Mouse (Mus musculus) ES-Bruce4 (cell line): Measurements from ENCODE around the gene Selenof. TPM values are rescaled to one million over a fixed set of nuclear protein-coding genes. Genes with fewer than 3 reads are reported as not detected.

ENCODE experiments used
- H3K27ac ChIP-seq: 2 replicates; pipeline ENCODE4 v1.5.1; 2012; ENCODE audit warnings: low read length, inconsistent platforms; ENCODE audit not compliant: insufficient read depth
- H3K27me3 ChIP-seq: 2 replicates; pipeline ENCODE4 v1.6.1; 2012; ENCODE audit warnings: mild to moderate bottlenecking, low read length, inconsistent platforms; ENCODE audit not compliant: control insufficient read depth, poor library complexity, insufficient read depth, severe bottlenecking
- H3K36me3 ChIP-seq: 2 replicates; pipeline ENCODE4 v1.6.1; 2012; ENCODE audit warnings: inconsistent platforms, mild to moderate bottlenecking, low read length, moderate library complexity; ENCODE audit not compliant: control insufficient read depth, poor library complexity, insufficient read depth, severe bottlenecking
- H3K4me1 ChIP-seq: one replicate; pipeline ENCODE4 v1.8.1; 2011; ENCODE audit warnings: low read length; ENCODE audit not compliant: control insufficient read depth, insufficient read depth
- H3K4me3 ChIP-seq: 2 replicates; pipeline ENCODE4 v1.5.1; 2011; ENCODE audit warnings: low read depth, mild to moderate bottlenecking, low read length
- H3K9ac ChIP-seq: 2 replicates; pipeline ENCODE4 v1.6.1; 2012; ENCODE audit warnings: low read depth, mild to moderate bottlenecking, inconsistent platforms; ENCODE audit not compliant: poor library complexity, severe bottlenecking
- H3K9me3 ChIP-seq: replicated peaks from 2 replicates; pipeline ENCODE4 v1.6.1; 2012; ENCODE audit warnings: mild to moderate bottlenecking, low read length, inconsistent platforms; ENCODE audit not compliant: control insufficient read depth, poor library complexity, insufficient read depth, severe bottlenecking
- CTCF ChIP-seq: IDR thresholded peaks from one replicate; pipeline ENCODE4 v1.8.1; 2011; ENCODE audit warnings: low read depth, low read length
- EP300 ChIP-seq: IDR thresholded peaks from 2 replicates; pipeline ENCODE4 v1.6.1; 2011; ENCODE audit warnings: low read depth, low read length; ENCODE audit not compliant: insufficient read depth
- POLR2A ChIP-seq: IDR thresholded peaks from one replicate; pipeline ENCODE4 v1.8.1; 2011; ENCODE audit warnings: low read length; ENCODE audit not compliant: insufficient read depth
- polyA plus RNA-seq: library from polyadenylated mRNA; stranded (reverse); fragments of >200 nt; gene quantifications from 2 replicates; pipeline ENCODE4 v1.2.4, GENCODE M21; 2011; ENCODE audit warnings: low read depth; ENCODE audit not compliant: missing spikeins, insufficient read depth, insufficient read length

Gene Selenof
- polyA plus RNA-seq, 1 experiment = 227 TPM

GRCm38 (mm10) chr3:144616654-144617425 is 46.7 kb downstream of the Selenof start:
- TF ChIP-seq CTCF = peak; percentile 39
- no peak for TF ChIP-seq POLR2A
- TF ChIP-seq EP300 = no peak
- Histone ChIP-seq H3K36me3 (no peaks in the 10 kb centered on the region), H3K9me3 (peaks cover 31% of the 10 kb centered on the region), H3K4me1 (peaks cover 2% of the 10 kb centered on the region), H3K27ac (no peak overlapping the region), H3K27me3 (no peaks in the 10 kb centered on the region), H3K4me3 (no peak overlapping the region), H3K9ac (no peak overlapping the region)

- Histone ChIP-seq H3K27me3 (no peaks in the 10 kb centered on the region), H3K27ac (no peak overlapping the region), H3K4me1 (no peaks in the 10 kb centered on the region), H3K9ac (no peak overlapping the region), H3K9me3 (peaks cover 36% of the 10 kb centered on the region), H3K4me3 (no peak overlapping the region), H3K36me3 (no peaks in the 10 kb centered on the region)
- no peak for TF ChIP-seq CTCF
- TF ChIP-seq POLR2A = no peak
- no peak for TF ChIP-seq EP300
Measured at GRCm38 (mm10) chr3:144617633-144618180, 47.6 kb downstream of the Selenof start.

- Histone ChIP-seq H3K4me3 (no peak overlapping the region), H3K9me3 (peaks cover 46% of the 10 kb centered on the region), H3K4me1 (no peaks in the 10 kb centered on the region), H3K9ac (no peak overlapping the region), H3K27ac (no peak overlapping the region), H3K36me3 (no peaks in the 10 kb centered on the region), H3K27me3 (no peaks in the 10 kb centered on the region)
- TF ChIP-seq CTCF (no peak), EP300 (no peak), POLR2A (no peak)
Measured at GRCm38 (mm10) chr3:144622930-144623612, 53.0 kb downstream of the Selenof start.

GRCm38 (mm10) chr3:144625691-144626090 is 55.6 kb downstream of the Selenof start:
- H3K36me3 ChIP-seq = no peaks in the 10 kb centered on the region
- H3K9me3 ChIP-seq = peaks cover 35% of the 10 kb centered on the region
- no peaks in the 10 kb centered on the region for H3K4me1 ChIP-seq
- H3K27ac ChIP-seq = no peak overlapping the region
- H3K9ac ChIP-seq = no peak overlapping the region
- TF ChIP-seq POLR2A (no peak), CTCF (no peak), EP300 (no peak)
- H3K4me3 ChIP-seq = no peak overlapping the region
- H3K27me3 ChIP-seq = no peaks in the 10 kb centered on the region

- Histone ChIP-seq H3K4me3 (no peak overlapping the region), H3K27me3 (no peaks in the 10 kb centered on the region), H3K9ac (no peak overlapping the region), H3K4me1 (no peaks in the 10 kb centered on the region), H3K9me3 (peaks cover 29% of the 10 kb centered on the region), H3K36me3 (no peaks in the 10 kb centered on the region), H3K27ac (no peak overlapping the region)
- TF ChIP-seq POLR2A = no peak
- TF ChIP-seq EP300 = no peak
- TF ChIP-seq CTCF = no peak
Measured at GRCm38 (mm10) chr3:144628005-144628914, 58.2 kb downstream of the Selenof start.

- Histone ChIP-seq H3K36me3 (no peaks in the 10 kb centered on the region), H3K9ac (no peak overlapping the region), H3K4me1 (no peaks in the 10 kb centered on the region), H3K4me3 (no peak overlapping the region), H3K9me3 (peaks cover 23% of the 10 kb centered on the region), H3K27ac (no peak overlapping the region), H3K27me3 (no peaks in the 10 kb centered on the region)
- TF ChIP-seq EP300 (no peak), POLR2A (no peak), CTCF (no peak)
Measured at GRCm38 (mm10) chr3:144628915-144629230, 58.8 kb downstream of the Selenof start.
